Mouse (Mus musculus) T-cell, adult 2 months (primary cell): ENCODE measurements at regions not wholly inside any gene's neighbourhood (a gene's known extent, or its start where the extent isn't known, plus 50 kb on each side); places are given as distances from the start of the nearest gene placed in this dataset.

Experiments
- DNase-seq: peaks from one replicate; pipeline ENCODE4 v3.0.0; 2022; ENCODE audit warnings: low spot score

DNA sequence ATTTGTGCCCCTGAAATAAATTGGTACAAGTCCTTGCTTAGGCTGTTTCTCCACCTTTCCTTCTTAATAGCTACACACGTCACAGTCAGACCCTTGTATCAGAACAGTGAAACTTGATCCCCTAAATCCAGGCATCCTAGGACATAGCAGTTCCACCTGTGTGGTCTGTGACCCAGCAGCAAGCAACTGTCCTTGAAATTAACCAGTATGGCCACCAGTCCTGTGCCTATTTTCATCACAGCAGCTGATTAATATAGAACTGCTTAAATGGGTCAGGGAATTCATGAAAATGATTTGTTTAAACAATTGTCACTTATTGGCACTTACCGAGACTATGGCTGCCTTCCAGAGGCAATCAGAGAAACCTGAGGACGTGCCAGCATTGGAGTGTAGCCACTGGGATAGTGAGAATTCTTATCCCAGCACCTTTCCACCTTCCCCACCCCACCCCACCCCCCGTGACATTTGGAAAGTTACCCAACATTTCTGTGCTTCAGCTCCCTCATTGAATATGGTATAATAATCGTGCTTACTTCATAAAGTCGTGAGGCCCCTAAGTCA, 135.4 kb upstream of the Cdkn2b start:
- DNase-seq, result no peak

DNA sequence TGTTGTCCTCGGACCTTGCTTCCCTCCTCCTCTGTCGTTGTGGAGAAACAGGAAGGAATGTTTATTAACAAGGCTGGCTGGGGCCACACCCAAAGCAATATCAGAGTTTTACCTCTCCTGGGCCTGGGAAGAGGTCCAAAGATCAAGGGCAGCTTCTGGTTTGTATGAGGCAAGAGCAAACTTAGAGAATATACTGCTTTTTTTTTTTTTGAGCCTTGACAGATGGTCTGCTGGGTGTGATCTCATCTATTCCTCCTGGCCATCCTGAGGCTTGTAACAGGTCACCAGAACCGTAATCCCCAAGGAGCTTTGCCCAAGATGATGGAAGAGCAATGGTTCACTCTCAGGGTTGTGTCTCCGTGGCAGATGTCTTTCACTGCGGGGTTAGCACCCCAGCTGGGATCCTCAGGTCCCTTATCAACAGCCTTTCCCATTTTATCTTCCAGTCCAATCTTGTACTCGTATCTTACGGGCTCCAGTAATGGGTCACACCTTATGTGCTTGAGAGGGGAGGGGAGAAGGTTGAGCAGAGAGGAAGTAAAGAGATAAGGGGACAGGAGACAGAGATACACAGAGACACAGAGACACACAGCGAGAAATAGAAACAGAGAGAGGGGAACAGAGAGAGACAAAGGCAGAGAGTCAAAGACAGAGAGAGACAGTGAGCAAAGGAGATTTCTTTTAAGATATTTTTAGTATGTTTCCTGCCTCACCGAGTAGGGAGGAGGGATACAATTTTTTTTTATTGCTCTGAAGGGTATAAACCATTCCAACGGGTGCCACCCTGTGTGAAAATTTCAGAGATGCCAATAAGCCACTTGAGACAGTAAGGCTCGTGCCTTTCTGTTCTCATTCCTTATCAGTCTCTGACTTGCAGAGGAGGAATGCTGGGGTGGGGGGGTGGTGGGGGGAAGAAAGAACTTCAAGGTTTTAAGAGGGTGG, 134.6 kb upstream of the Cdkn2b start:
- DNase-seq, result no peak

DNA sequence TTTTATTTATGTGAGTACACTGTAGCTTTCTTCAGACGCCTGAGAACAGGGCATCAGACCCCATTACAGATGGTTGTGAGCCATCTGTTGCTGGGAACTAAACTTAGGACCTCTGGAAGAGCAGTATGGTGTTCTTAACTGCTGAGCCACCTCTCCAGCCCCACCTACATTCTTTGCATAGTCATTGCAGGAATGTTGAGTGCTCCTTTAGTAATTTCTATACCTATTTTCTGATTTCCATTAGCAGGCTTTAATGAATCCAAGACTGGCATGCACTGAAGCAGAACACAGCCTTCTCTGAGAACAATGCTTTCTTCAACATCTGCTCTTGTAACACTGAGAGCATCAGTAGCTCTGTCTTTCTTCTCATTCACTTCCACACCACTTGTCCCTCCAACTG, 131.7 kb upstream of the Cdkn2b start:
- no peak for DNase-seq

GRCm38 (mm10) chr4:89440821-89441220, 130.0 kb upstream of the Cdkn2b start:
- DNase-seq, result no peak

- no peak for DNase-seq
These were observed 129.5 kb upstream of the Cdkn2b start for GRCm38 (mm10) chr4:89440326-89440725.

DNA sequence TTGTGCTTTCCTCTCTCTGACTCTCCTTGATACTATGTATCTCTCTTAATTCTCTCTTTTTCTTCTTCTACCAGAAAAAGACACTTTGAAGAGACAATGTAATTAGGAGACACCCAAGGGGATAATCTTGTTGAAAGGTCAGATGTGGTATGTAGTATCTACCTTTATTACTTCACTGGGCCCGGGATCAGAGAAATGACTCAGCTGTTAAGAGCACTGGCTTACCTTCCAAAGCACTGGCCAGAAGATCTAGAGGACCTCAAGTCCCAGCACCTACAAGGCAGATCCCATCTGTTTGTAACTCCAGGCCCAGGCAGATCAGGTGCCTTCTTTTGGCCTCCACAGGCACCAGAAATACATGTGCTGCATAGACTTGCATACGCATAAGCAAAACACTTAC, 127.8 kb upstream of the Cdkn2b start:
- DNase-seq, result no peak

DNA sequence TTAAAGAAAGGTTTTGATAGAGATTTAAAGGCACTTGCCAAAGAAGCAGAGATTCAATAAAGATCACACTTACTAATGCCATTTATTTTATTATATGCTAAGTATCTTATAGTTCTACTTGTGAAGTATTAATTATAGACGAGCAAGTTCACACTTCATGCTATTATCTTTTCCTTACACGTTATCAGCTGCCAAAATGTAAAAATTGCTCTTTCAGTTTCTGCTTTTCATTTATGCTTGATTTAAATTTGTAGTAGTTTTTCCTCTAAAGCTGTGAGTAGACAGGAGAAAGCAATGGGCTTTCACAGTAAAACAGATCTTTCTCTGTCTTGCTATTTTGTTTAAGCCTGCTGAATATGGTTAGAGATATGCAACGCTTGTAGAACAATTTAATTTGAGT, 125.9 kb upstream of the Cdkn2b start:
- DNase-seq, result no peak

DNA sequence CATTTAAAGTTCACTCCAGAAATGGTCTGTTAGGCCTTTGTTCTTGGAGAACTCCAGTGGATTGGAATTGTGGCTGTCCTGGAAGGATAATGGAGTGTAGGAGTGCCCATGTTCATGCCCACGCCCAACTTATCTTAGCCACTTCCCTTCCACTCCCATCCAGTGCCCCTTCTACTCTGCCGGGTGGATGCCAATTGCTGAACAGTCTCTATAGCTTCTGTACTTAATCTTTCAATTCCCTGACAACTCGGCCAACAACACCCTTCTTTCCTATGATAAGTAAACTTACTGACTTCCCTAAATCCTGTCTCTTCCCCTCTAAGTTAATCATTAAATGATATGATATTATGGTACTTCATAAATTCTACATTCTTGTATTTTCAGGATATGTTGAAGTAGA, 123.3 kb upstream of the Cdkn2b start:
- no peak for DNase-seq

DNA sequence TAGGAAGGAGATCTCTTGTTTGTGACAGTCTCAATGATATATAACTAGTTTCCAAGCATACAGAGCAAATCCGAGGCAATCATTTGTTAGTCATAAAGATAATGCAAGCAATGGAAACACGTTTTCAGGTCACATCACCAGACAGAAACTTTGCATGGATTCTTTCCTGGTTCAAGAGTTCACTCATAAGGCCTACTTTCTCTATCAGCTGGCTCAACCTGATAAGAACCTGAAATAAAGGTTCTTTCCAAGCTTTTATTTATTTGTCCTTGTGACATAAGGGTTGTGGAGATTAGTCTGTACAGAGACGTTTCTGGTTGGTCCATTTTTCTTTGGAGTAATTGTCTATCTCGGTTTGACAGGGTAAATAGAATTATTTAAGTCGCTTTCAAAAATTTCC, 122.7 kb upstream of the Cdkn2b start:
- no peak for DNase-seq

GRCm38 (mm10) chr4:89431520-89431919, 120.7 kb upstream of the Cdkn2b start:
- no peak for DNase-seq

- no peak for DNase-seq
These were observed 117.6 kb upstream of the Cdkn2b start for GRCm38 (mm10) chr4:89428465-89428864.

DNA sequence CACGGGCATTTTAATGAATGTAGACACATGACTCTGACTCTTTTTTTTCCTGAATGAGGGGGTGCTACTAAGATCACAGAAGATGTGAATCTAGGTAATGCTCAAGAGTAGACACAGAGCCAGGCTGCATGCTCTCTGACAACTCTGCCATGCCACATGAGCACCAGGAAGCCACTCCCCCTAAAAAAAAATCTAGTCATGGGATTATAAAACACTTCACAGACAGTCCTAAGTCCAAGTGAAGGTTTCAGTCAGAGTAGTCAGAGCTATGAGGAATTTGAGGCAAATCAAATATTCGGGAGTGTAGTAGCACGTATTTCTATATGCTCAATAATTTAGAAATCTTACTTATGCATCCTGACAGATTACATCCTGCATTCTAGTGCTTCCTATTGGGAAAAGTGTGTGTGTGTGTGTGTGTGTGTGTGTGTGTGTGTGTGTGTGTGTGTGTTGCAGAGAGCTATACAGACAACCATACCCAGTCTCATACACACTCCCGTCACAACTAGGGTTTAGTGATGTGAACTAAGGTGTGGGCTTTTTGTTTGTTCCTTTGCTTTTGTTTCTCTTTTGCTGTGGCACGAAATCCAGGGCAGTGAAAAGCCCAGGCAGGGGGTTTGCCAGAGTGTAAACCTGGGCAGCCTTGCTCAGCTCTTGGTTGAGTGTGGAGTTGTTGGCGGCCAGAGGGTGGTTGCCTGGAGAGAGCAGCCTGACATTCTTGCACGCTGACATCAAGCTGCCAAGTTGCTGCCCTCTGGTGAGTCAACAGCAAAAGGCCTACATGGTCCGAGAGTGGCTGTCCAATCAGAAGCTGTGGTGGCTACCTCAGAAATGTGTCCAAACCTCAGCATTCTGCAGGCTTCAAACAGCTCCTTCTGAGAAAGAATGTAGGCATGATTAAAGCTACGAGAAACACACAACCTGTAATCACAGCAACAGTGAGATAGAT, 116.8 kb upstream of the Cdkn2b start:
- no peak for DNase-seq

DNA sequence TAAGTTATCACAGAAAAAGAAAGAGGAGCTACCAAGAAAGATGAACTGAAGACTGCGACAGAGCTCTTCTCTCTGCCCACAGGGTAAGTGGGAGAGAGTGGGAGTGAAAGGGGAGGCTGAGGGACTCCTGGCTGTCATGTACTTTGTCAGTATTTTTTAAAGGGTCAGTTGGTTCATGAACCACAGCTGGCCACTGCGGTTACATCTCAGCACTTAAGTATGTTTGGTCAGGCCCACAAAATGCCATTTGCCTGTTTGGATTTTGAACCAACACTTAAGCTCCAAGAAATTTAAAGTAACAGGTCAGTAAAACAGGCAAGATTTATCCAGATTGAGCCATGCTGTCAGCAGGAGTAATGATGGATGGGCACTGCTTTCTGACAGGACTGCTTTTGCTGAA, 115.1 kb upstream of the Cdkn2b start:
- DNase-seq, result no peak

DNA sequence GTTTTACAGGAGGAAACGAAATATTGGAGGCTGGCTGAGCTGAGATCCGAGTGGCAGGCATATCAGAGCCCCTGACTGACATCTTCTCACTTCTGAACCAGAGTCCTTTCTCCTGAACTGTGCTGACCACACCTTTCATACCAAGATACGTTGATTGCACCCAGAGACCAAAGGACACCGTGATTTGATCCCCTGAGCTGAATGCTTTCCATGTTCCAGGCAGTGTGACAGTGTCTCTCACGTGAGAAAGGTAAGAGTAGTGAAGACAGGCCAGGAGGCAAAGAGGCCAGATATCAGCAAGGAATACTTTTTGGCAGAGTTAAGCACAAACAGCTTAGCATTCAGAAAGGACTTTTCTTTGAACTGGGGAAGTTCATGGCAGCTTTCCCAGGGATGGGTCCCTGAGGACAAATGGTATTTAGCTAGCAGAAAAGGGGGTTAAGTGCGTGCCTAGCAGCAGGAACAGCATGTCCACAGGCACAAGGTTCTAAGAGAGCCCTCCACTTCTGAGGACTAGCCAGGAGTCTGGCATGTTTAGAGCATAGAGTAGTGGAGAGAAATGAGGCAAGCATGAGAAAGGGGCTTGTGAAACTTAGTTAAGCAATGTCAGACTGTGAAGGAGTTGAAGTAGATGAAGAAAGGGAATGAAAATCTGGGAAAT, 111.0 kb upstream of the Cdkn2b start:
- DNase-seq, result no peak

DNA sequence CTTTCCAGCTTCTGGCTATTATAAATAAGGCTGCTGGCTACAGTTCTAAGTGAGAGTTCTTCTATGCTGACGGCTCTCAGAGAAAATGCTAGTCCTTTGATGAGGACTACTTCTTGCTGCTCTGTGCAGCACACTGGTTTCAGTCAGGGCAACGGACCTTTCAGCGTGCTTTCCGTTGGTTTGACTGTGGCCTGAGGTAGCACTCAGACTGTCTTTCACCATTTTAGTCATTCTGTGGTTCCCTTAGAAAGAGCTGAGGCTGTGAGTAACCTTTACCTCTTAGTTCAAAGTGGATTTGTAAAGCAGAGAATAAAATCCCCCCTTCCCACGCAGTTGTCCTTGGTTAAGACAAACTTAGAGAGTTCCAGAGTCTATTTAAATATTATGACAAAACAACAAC, 110.0 kb upstream of the Cdkn2b start:
- DNase-seq, result no peak

DNA sequence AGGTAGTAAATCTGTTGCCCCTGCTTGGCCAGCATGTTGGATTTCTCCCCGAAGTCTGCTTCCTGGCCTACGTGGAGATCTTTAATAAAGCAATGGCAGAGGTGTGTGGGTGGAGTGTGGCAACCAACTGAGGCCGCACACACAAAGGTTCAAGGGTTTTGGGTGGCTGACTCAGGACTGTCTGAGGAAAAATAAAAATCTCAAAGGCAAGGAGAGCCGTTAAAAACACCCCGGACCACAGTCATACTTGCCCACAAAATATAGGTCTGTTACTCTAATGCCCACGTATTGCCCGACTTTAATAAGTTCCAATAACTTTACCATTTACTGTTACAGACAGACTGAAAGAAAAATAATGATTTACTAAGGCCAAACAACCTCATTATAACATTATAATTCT, 108.7 kb upstream of the Cdkn2b start:
- no peak for DNase-seq

- DNase-seq, result no peak
These were observed 94.9 kb upstream of the Cdkn2b start for GRCm38 (mm10) chr4:89405624-89406167.

- no peak for DNase-seq
These were observed 92.3 kb upstream of the Cdkn2b start for GRCm38 (mm10) chr4:89403151-89403550.

- DNase-seq, result no peak
These were observed 91.5 kb upstream of the Cdkn2b start for GRCm38 (mm10) chr4:89402324-89402723.

DNA sequence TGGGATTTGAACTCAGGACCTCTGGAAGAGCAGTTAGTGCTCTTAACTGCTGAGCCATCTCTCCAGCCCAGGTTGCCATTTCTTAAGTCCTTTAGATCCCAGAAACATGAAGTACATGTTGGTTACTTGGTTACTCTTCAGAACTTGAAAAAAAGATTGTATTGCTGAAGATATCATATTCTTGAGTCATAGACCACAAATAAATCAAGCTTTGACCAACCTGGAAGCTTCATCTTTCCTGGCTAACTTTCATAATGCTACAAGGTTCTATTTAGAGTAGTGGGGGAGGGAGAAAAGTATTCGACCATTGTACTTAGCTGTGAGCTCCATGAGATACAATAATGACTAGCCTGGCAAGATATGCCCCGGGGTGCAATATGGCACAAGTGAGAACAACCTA, 90.9 kb upstream of the Cdkn2b start:
- no peak for DNase-seq

GRCm38 (mm10) chr4:89400342-89400741, 89.5 kb upstream of the Cdkn2b start:
- no peak for DNase-seq

DNA sequence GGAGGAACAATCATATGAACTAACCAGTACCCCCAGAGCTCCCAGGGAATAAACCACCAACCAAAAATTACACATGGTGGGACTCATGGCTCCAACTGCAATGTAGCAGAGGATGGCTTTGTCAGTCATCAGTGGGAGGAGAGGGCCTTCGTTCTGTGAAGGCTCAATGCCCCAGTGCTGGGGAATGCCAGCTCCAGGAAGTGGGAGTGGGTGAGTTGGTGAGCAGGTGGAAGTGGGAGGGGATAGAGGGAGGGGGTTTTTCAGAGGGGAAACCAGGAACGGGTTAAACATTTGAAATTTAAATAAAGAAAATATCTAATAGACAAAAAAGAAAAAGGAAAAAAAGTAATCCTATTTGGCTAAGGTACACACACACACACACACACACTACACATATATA, 88.4 kb upstream of the Cdkn2b start:
- no peak for DNase-seq
